Mouse (Mus musculus) cerebellum, adult 2 months (tissue): ENCODE results near the gene Gm49383. TPM values are rescaled to one million over a fixed set of nuclear protein-coding genes. Genes with fewer than 3 reads are reported as not detected.
"Not testable (repeated sequence)": the region's sequence is repeated elsewhere in the genome, so short reads cannot be mapped to it uniquely, and the experiment has no call there.

Experiments used
- DNase-seq, 2 experiments: peaks; one replicate each; pipeline ENCODE4 v3.0.0; 2021
- H3K27ac ChIP-seq: fragments of 200-500 bp; 2 replicates; pipeline ENCODE4 v1.5.1; 2012; ENCODE audit warnings: low read length, control low read depth, inconsistent platforms; ENCODE audit not compliant: insufficient read depth
- H3K27me3 ChIP-seq: fragments of 200-500 bp; 2 replicates; pipeline ENCODE4 v1.6.1; 2012; ENCODE audit warnings: inconsistent platforms, mild to moderate bottlenecking, low read length, moderate library complexity; ENCODE audit not compliant: control insufficient read depth, insufficient read depth
- H3K4me1 ChIP-seq: fragments of 200-500 bp; 2 replicates; pipeline ENCODE4 v1.6.1; 2011; ENCODE audit warnings: low read length; ENCODE audit not compliant: control insufficient read depth, insufficient read depth
- H3K4me3 ChIP-seq: fragments of 200-500 bp; replicated peaks from 2 replicates; pipeline ENCODE3; 2011; ENCODE audit warnings: mild to moderate bottlenecking, low read depth, low read length, control low read depth; ENCODE audit not compliant: insufficient read depth
- CTCF ChIP-seq: fragments of 200-500 bp; IDR thresholded peaks from 2 replicates; pipeline ENCODE4 v1.5.1; 2011; ENCODE audit warnings: low read depth, mild to moderate bottlenecking, control low read depth, low read length, moderate library complexity, borderline replicate concordance; ENCODE audit not compliant: insufficient read depth
- POLR2A ChIP-seq: fragments of 200-500 bp; IDR thresholded peaks from 2 replicates; pipeline ENCODE4 v1.6.1; 2011; ENCODE audit warnings: low read length, control low read depth, borderline replicate concordance; ENCODE audit not compliant: insufficient read depth
- WGBS: fragments of 180-500 bp; shearing (Covaris S2); methylation state at CpG from one replicate; pipeline ENCODE4 v1.1.7; 2018; 5-methylcytosine and 5-hydroxymethylcytosine counted together
- polyA plus RNA-seq: library from polyadenylated mRNA; depleted of rRNA; stranded (reverse); fragments of >200 nt; gene quantifications from 2 replicates; pipeline ENCODE4 v1.2.3, GENCODE M21; 2012

The Gm49383 gene
- polyA plus RNA-seq, 1 experiment = 3.2 TPM

DNA sequence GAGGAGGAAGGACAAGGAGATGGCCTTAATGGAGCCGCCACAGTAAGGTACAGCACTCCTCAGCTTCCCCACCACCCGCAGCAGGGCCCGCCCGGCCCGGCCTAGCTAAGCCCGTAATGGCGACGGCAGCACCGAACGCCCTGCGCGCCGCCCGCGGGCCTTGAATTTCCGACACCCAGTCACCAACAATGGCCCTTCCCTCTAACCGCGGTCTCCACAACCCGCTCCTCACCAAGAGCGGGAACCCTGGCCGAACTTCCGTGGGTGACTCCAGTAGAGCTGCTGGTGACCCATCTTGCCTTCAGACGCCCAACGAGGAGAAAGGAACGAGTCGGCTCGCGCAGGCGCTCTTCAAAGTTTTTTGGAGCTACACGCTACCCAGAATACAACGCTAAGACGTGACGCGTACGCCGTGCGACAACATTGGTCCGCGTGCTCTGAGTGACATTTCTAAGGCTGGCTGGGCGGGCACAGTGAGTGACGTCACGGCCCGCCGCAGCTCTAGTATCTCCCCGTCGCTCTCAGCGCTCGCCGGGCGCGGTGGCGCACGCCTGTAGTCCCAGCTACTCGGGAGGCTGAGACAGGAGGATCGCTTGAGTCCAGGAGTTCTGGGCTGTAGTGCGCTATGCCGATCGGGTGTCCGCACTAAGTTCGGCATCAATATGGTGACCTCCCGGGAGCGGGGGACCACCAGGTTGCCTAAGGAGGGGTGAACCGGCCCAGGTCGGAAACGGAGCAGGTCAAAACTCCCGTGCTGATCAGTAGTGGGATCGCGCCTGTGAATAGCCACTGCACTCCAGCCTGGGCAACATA lies 37.9 kb downstream of the Gm49383 start, which contains the start of gene Rps29:
TSS of gene Rps29 (minus strand) at position 422 of the 813 bp plus-strand sequence.
- peak; percentile 98 to 99 for DNase-seq
- not testable (repeated sequence) for H3K27me3 ChIP-seq
- under 1% methylated on average over 59 of the region's 68 CpGs for WGBS

DNA sequence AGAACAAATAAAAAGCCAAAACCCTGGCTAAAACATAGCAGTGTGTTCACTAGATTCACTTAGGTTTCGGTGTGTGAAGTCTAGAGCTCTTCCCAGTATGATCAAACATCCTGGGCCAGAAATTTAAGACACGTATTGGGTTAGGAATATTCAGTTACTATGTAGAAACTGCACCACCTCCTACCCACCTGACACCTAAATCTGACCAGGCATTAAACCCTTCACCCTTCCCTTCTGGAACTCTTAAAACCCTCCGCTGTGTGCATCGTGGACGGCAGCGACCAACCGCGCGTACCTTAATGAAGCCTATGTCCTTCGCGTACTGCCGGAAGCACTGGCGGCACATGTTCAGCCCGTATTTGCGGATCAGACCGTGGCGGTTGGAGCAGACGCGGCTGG lies 38.5 kb downstream of the Gm49383 start:
- Histone ChIP-seq H3K27ac (peak overlapping the region; percentile 74), H3K4me3 (peak overlapping the region; percentile 79), H3K4me1 (no peaks in the 10 kb centered on the region), H3K27me3 (no peaks in the 10 kb centered on the region)
- TF ChIP-seq POLR2A = no peak
- no peak for TF ChIP-seq CTCF
- DNase-seq = no peak
- WGBS = 0% methylated on average over 19 of the region's 19 CpGs

More for the DNA sequence above, 37.9 kb downstream of the Gm49383 start, which contains the start of gene Rps29:
- peak; percentile 82; the same call in 1 of the 2 replicates for TF ChIP-seq POLR2A
- Histone ChIP-seq H3K4me3 (peak within 1 kb of the TSS; percentile 79), H3K27ac (peak within 1 kb of the TSS; percentile 74)
- not testable (repeated sequence) for H3K4me1 ChIP-seq

DNA sequence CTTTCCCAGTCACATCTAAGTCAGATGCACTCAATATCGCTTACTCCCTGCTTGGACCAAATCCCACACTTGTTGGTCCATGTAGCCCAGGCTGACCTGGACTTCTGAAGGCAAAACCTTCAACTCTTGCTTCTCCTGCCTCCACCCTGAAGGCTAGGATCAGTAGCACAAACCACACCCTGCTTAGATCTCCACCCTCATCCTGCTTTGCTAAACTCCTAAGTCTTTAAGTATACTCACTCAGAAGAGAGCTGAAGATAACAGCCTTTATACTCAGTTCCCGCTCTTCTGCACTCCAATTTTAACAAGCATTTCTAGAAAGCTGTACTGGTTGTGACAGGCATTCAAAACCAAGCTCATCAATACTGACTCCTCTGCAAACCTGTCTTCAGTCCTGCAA lies 39.8 kb downstream of the Gm49383 start:
- TF ChIP-seq CTCF (no peak), POLR2A (no peak)
- Histone ChIP-seq H3K4me1 (no peaks in the 10 kb centered on the region), H3K27ac (no peak overlapping the region), H3K27me3 (no peaks in the 10 kb centered on the region), H3K4me3 (no peak overlapping the region)
- WGBS = 99% methylated on average over 2 of the region's 2 CpGs
- no peak for DNase-seq

DNA sequence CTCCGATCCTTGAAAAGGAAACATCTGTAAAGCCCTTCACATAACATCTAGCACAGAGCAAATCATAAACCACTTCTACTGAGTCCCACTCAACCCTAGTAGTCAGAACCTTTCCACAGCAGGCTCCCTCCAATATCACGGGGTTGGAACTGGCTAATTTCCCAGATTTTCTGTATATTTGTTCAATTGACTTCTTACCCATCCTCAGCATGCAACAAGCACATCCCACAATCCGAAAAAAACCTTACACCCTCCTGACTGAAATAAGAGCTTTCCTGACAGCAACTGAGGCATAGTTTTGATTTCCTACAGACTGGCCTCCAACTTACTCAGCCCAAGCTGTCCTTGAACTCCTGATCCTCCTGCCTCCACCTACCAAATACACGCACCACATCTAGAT lies 40.5 kb downstream of the Gm49383 start:
- no peak for DNase-seq
- Histone ChIP-seq H3K27me3 (no peaks in the 10 kb centered on the region), H3K27ac (no peak overlapping the region), H3K4me3 (no peak overlapping the region), H3K4me1 (no peaks in the 10 kb centered on the region)
- TF ChIP-seq CTCF = no peak
- 67% methylated on average over 4 of the region's 4 CpGs for WGBS

DNA sequence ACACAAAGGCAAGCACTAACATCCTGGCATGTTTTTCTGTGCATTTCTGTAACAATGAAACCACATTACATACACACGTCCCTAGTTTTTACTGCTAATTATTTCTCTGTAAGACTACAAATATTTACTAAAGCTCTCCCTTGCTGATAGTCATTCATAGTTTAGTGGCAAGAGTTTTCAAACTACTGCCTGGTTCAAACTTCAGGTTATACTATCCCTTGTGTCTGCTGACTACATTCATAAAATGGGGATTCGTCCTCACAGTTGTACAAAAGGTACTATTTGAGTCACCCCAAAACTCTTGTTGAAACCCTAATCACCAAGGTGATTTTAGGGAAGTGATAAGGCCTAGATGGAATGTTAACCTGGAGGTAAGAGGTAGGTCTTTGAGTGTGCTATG lies 41.0 kb downstream of the Gm49383 start:
- Histone ChIP-seq H3K27ac (no peak overlapping the region), H3K4me1 (no peaks in the 10 kb centered on the region), H3K4me3 (no peak overlapping the region), H3K27me3 (no peaks in the 10 kb centered on the region)
- WGBS = 85% methylated on average over 2 of the region's 2 CpGs
- TF ChIP-seq CTCF (no peak), POLR2A (no peak)
- DNase-seq = no peak

DNA sequence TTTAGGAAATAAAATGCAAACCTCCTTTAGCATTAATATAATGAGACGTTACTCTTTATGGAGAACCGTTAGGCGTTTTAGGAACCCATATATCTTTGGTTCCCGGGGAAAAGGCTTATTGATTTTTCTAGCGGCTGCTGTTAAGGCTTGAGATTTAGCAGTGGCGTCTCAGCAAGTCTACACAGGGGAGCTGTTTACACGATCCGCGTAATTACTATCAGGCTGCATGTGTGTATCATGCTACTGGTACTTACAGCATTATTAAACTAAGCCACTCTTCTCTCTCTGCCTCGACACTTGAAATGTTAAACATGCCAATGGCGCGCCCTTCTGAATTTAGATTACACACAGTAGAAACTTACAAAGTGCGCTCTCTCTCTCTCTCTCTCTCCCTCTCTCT lies 46.9 kb downstream of the Gm49383 start:
- H3K4me3 ChIP-seq = no peak overlapping the region
- TF ChIP-seq CTCF (no peak), POLR2A (no peak)

DNA sequence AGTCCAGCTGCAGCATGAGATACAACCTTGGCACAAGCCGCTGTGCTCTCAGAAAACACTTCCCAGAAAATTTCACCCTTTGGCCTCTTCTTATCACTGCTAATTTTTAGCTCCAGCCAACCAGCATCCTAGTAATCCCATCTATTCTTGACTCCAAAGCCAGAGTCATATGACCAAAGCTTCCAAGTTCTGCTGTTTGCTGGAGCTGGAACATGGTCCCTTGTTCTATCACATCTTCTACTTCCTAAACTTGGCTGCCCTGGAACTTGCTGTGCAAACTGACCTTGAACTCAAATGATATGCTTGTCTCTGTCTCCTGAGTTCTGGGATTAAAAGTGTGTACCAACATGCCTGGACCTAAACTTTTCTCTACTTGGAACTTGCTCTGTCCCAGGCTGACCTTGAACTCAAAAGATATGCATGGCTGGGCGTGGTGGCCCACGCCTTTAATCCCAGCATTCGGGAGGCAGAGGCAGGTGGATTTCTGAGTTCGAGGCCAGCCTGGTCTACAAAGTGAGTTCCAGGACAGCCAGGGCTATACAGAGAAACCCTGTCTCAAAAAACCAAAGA lies 49.7 kb downstream of the Gm49383 start:
- TF ChIP-seq CTCF (no peak), POLR2A (no peak)
- no peak for DNase-seq
- Histone ChIP-seq H3K27me3 (no peaks in the 10 kb centered on the region), H3K27ac (no peak overlapping the region), H3K4me3 (no peak overlapping the region), H3K4me1 (no peaks in the 10 kb centered on the region)
- WGBS = 95% methylated on average over 5 of the region's 5 CpGs

More for the DNA sequence above, 46.9 kb downstream of the Gm49383 start:
- Histone ChIP-seq H3K27ac (no peak overlapping the region), H3K27me3 (no peaks in the 10 kb centered on the region), H3K4me1 (no peaks in the 10 kb centered on the region)
- no peak for DNase-seq
- WGBS = 89% methylated on average over 13 of the region's 13 CpGs

DNA sequence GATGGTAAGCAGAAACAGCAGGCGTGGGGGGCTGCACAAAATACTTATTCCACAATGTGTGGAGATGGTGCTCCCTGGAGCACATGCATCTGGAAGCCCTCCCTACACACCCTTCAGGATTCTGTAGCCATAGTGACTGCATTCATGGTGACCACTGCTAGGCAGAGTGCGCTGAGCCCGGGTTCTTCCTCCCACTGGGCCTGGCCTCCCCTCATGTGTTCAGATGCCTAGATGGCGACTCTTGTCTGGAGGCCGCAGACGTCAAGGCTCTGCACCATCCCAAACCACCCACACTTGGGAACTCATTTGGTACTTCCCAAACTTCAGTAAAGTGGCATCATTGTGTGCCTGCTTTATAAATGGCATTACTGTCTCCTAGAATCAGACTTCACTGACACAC lies 53.4 kb downstream of the Gm49383 start:
- DNase-seq = no peak
- H3K4me3 ChIP-seq = no peak overlapping the region
- H3K4me1 ChIP-seq = no peaks in the 10 kb centered on the region
- H3K27me3 ChIP-seq = no peaks in the 10 kb centered on the region
- TF ChIP-seq POLR2A (no peak), CTCF (no peak)
- WGBS = 53% methylated on average over 6 of the region's 6 CpGs
- H3K27ac ChIP-seq = no peak overlapping the region
